Mouse (Mus musculus) bone marrow, adult 2 months (tissue): Measurements from ENCODE around the gene Spata18.

Experiments used
- CTCF ChIP-seq: fragments of 200-500 bp; IDR thresholded peaks from 2 replicates; pipeline ENCODE4 v1.5.1; 2011; ENCODE audit warnings: low read length, control low read depth; ENCODE audit not compliant: control insufficient read depth, insufficient read depth
- POLR2A ChIP-seq: fragments of 200-500 bp; IDR thresholded peaks from 2 replicates; pipeline ENCODE4 v1.6.1; 2011; ENCODE audit warnings: low read depth, mild to moderate bottlenecking, control low read depth, low read length, borderline replicate concordance; ENCODE audit not compliant: control insufficient read depth

DNA sequence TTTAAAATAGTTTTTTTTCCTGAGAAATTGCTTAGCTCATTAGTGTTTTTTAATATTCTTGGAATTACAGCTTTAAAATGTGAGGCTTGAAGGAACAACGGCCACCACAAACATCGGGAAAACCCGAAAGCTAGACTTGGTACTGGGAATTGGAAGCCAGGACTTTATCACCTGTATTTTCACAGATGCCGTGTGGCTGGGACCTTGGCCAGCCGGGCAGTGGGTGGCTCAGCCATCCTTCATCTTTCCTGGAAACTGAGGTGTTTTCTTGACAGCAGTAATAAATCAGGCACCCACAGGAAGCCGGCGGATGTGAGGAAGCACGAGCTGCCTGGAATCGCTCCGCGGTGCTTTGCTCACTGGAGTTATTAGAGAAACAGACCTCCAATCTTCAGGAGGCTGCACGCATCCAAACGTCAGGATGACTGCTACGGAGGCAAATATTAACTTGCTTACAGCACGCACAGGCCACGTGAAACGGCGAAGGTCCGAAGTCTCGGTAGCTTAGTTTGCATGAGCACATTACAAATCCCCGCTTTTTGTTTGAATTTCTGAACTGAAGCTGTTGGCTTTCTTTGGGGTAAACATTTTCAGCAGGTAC lies 70.6 kb downstream of the Spata18 start:
- TF ChIP-seq CTCF (no peak), POLR2A (no peak)
